Mouse (Mus musculus) layer of hippocampus, postnatal 10 days (tissue): ENCODE measurements around the gene Erc2. TPM values are rescaled to one million over a fixed set of nuclear protein-coding genes. Genes with fewer than 3 reads are reported as not detected.

ENCODE experiments used
- DNase-seq, 2 experiments: peaks; one replicate each; pipeline ENCODE4 v3.0.0; 2021; ENCODE audit warnings: low spot score in 2 of 2
- total RNA-seq, 2 experiments: library from RNA; stranded (reverse); gene quantifications; 2 replicates each; pipeline ENCODE4 v1.2.3; 2021

Gene Erc2
- total RNA-seq, 2 experiments from 2014 or later: 236 to 251 TPM

DNA sequence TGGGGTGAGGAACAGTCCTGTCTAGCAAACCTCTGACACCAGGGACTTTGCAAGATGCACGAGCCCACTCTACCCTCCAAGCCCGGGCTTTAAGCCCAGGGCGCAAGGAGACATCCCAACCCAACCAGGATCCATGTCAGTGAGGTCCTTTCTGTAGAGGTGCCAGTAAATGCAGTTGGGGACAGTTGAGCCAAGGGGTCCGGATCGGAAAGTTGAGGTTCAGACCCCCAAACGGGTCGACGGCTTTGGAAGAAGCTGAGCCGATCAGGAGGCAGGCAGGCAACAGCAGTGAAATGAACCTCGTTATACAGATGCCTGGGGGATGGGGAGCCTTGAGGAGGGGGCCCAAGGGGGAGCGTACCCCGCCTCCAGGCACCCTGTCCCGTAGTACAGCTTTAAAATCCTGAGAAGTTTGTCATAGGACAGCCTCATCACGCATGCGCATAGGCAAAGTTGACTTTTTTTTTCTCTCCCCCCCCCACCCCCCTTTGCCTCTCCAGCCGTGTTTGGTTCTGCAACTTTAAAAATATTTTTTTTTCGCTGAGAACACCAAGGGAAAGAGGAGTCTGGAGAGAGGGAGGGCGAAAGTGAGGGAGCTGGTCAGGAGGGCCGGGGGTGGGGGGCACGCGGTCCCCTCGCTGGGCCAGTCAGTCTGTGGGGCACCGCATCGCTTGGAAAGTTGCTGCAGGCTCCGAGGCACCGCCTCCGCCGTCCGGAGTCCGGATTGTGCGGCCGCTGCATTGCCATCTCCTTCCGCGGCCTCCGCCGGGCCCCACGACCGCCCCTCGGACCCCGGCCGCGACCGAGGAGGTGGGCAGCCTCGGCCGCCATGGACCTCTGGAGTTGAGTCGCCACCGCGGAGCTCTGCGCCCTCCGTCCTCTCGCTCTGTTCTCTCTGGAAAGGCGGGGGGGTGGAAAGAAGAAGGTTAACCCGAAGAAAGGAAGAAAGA, 882.1 kb downstream of the Erc2 start, which contains the start of gene Wnt5a:
Gene Wnt5a, plus strand, starts transcription at position 650 of the 950 bp plus-strand sequence.
- DNase-seq: peak; percentile 33 to 52

- peak; percentile 55 to 57 for DNase-seq
Measured at GRCm38 (mm10) chr14:28505051-28505585, 882.9 kb downstream of the Erc2 start.

DNA sequence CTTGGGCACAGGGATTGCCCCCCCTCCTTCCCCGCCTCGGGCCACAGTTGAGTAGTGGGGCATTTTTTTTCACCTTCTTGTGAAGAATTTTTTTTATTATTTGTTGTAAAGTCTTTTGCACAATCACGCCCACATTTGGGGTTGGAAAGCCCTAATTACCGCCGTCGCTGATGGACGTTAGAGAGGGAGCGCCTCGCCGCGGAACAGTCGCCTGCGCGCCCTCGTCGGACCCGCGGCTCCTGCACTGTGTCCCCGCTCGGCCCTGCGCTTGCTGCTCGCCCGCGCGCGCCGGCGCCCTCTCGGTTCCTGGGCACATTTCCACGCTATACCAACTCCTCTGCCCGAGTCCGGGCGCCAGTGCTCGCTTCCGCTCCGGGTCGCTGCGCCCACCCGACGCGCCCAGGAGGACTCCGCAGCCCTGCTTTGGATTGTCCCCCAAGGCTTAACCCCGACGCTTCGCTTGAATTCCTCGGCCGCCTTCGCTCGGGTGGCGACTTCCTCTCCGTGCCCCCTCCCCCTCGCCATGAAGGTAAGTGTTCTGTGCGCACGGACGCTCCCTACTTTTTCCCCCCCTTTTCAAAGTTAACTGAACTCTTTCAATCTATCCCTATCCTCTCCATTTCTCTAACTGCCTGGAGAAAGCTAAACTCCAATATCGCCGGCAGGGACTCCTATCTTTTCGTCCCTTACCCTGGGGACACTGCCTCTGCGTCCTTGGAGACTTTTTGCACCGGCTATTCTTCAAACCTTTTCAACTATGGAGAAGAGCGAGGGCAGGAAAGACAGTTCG, 883.6 kb downstream of the Erc2 start:
- peak; percentile 29 to 55 for DNase-seq

GRCm38 (mm10) chr14:28506376-28506831, 884.2 kb downstream of the Erc2 start:
- DNase-seq: peak; percentile 41 to 64

DNA sequence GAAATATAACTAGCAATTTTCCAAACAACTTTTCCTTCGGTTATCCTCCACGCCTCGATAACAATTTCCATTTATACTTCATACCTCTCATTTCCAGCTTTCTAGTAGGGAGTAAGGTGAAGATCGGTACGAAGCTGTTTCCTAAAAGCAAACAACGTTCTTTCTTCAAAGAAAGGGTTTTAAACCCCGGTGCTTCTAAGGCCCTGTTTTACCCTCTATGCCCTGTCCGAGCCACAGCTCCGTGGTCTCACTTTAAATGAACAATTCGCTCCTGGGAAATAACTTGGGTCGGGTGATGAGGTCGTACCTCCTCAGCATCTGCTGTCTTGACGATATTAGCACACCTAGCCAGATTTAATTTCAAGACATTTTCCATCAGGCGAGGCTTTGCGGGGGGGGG, 884.8 kb downstream of the Erc2 start:
- DNase-seq: no peak

DNA sequence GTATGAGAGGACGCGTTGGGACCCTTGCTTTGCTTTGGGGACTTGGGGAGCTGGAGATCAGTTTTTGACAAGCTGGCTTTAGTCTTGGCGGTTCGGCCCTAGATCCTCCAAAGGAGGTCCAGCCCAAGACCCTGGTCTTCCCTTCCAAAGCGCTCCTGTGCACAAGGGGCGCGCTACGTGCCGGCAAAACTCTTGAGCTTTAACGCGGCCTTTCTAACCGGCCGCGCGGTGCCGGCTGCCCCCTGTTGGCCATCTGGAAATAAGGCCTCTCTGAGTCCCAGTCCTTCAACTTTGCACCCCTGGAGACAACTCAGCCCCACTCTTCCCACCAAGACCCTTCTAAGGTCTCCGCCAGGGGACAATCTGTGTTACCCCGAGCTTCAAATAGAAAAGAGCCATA, 885.2 kb downstream of the Erc2 start:
- peak; percentile 71 to 80 for DNase-seq

GRCm38 (mm10) chr14:28508288-28509258, 886.3 kb downstream of the Erc2 start:
- no peak for DNase-seq

- peak; percentile 46 to 64 for DNase-seq
Measured at GRCm38 (mm10) chr14:28509441-28510340, 887.5 kb downstream of the Erc2 start.

- DNase-seq: peak; percentile 48 to 61
Measured at GRCm38 (mm10) chr14:28510341-28511028, 888.3 kb downstream of the Erc2 start.

- peak; percentile 31 to 47 for DNase-seq
Measured at GRCm38 (mm10) chr14:28511029-28511651, 888.9 kb downstream of the Erc2 start.

DNA sequence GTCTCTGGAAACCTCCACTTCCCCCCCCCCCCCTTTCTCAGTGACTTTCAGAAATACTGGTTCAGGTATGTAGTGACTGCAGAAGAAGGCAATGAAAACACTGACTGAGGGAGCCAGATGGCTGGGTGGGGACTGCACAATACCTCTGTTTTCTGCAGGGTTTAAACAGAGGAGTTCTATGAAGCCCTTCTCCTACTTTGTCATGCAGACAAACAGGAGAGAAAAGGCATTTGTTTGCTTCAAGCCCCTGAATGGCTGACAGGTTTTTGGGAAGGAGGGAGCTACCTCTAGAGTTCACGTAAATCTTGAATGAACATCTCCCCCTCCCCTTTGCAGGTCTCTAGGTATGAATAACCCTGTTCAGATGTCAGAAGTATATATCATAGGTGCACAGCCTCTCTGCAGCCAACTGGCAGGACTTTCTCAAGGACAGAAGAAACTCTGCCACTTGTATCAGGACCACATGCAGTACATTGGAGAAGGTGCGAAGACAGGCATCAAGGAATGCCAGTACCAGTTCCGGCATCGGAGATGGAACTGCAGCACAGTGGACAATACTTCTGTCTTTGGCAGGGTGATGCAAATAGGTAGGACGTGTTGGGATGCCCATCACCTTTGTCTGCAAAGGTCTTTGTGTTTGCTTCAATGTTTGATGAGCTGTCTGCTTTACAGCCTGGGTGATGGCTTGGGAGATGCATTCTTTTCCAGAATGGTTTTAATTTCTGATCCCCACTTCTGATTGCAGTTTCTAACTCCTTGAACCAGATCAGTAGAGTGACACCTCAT, 890.8 kb downstream of the Erc2 start:
- no peak for DNase-seq

- DNase-seq: no peak
Measured at GRCm38 (mm10) chr14:28514171-28514570, 891.9 kb downstream of the Erc2 start.

DNA sequence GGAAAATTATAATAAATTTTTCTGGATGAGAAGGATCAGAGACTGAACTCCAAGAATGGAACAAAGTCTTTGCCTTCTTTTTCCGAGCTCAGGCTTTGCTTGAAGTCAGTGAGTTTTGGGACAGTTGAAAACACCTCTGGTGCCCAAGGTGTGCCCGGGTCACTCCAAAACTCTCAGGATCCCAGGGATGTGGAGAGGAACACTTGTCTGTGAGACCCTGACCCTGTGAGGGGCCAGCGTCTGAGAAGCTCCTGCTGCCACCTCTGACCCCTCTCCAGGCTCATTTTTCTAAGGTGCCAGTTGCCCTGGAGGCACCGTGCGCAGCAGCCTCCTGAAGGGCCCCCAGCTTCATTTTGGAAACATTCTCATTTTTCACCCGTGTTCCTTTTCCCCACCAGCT, 893.1 kb downstream of the Erc2 start:
- no peak for DNase-seq

DNA sequence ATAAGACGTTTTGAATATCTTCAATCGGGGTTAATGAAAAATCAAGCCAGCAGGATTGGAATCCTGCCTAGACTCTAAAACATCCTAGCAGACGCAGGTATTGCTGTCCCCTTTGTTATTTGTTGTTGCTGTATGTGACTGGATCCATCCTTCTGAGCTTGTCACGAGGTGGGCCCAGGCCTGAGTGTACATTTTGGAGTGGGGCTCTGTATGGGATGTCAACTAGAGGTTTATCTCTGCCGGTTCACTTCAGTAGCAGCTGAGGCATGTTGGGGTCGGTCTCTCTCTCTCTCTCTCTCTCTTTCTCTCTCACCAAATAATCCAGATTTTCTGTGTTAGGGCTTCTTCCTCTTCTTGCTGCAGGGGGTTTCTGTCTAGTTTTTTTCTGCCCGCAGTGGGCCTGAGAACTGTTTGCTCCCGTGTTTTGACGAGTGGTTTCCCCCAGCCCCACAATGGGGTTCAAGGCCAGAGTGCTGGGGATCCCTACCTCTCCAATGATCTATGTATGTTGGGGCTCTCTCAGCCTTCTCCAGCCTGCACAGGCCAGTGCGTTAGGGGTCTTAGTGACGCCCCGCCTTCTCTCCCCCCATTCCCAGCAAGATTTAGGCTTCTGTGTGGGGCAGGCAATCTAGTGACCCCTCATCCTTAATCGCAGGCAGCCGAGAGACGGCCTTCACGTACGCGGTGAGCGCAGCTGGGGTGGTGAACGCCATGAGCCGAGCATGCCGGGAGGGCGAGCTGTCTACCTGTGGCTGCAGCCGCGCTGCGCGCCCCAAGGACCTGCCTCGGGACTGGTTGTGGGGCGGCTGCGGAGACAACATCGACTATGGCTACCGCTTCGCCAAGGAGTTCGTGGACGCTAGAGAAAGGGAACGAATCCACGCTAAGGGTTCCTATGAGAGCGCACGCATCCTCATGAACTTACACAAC, 895.7 kb downstream of the Erc2 start:
- no peak for DNase-seq

DNA sequence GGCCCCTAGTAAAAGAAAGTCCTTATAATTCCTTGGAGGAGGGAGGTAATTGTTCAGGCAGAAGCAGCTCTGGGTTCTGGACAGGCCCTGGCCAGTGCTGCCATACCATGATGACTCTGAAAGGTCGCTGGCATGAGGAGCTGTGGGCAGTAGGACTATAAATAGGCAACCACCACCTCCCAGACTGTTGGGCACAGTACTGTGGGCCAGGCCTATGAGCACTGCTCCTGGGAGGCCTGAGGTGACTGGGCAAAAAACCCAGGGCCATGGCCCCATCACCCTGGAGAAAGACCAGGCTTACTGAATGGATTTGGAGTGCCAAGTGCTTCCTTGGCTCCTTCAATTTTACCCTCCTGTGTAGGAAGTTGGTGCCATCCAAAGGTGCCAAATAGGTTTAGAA, 898.9 kb downstream of the Erc2 start:
- no peak for DNase-seq

GRCm38 (mm10) chr14:28522611-28523010, 900.4 kb downstream of the Erc2 start:
- DNase-seq: no peak
